Mouse (Mus musculus) embryo, embryonic 11.5 days (tissue): Measurements from ENCODE around the gene Zfp316.

ENCODE experiments used
- DNase-seq: peaks from one replicate; pipeline ENCODE4 v3.0.0-alpha.2; 2012; ENCODE audit warnings: low read depth, low spot score

Gene Zfp316

GRCm38 (mm10) chr5:143279247-143279646 is 9.4 kb upstream of the Zfp316 start:
- DNase-seq = no peak

DNA sequence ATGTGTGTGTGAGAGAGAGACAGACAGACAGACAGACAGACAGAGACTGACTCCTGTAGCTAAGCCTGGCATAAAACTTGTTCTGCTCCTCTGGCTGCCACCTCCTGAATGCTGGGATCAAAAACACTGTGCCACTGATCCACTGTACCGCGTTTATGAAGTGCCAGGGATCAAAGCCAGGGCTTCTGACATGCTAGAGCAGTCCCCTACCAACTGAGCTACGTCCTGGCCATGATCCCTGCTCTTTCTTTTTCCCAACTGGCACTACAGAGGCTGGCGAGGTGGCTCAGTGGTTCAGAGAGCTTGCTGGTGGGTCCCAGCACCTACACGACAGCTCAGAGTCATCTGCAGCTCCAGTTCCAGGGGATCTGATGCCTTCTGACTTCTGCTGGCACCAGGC is 5.9 kb upstream of the Zfp316 start:
- no peak for DNase-seq

- DNase-seq = no peak
Observed at GRCm38 (mm10) chr5:143272540-143273330, 2.9 kb upstream of the Zfp316 start.

GRCm38 (mm10) chr5:143272108-143272507 is 2.3 kb upstream of the Zfp316 start:
- DNase-seq = no peak

DNA sequence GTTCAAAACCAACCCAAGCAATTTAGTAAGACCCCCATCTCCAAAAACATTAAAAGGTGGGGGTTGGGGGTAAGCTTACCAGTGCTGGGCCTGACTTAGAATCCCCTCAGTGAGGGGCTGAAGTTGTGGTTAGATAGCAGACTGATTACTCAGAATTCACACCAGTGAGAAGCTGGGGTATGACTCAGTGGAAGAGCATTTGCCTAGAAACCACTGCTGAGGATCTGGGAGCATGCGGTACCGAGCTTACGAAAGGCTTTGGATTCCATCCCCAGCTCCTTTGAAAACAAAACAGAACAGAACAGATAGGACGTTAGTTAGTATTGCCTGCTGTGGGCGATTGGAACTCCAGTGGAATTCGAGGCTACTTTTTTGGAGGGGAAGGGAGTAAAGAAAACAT is 1.8 kb upstream of the Zfp316 start:
- no peak for DNase-seq

DNA sequence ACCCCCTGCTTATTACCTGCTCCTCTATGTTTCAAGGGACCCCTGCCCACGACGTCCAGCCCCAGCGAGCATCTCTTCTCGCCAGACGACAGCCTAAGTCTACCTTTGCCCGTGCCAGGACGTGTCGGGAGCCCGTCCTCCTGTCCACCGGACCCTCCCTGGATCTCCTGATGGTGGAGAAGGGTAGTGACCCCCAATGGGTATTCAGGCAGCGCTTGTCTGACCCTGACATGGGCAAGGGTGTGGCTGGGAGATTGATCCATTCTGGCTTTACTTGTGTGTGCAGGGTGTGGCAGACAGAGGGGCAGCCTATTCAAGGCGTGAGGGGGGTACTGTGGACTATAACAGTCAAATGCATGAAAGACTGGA is 313 bp upstream of the Zfp316 start:
- DNase-seq = no peak

DNA sequence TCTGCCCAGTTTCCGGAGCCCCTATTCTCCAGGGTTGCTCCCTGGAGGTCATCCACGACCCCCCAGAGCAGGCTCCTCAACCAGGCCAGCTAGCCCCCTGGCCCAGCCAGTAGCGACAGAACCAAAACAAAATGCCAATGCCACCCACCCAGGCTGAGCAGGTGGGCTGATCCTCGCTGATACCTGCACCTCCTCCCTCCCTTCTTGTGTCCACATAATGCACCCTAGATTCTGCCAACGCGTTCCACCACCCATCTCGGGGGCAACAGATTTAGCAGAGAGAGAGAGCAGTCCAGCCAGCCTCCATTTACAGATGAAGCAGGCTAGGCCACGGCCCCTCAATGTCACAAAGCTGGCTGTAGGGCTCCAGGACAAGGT is 848 bp downstream of the Zfp316 start:
- no peak for DNase-seq

GRCm38 (mm10) chr5:143266794-143267193 is 3.0 kb downstream of the Zfp316 start:
- DNase-seq = no peak

DNA sequence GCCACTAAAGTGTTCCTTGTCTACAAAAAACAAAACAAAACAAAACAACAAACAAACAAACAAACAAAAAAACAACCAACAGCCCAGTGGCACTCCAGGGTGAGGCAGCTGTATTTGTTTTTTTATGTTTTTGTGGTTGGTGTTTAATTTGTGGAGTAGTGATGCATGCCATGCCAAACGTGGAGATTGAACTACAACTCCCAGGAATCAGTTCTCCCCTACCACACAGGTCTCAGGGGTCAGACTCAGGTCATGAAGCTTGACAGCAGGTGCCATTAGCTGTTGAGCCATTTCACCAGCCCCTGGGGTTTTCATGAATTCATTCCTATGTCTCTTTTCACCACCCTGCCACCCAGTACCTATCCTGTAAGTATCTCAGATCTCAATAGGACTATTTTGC is 4.4 kb downstream of the Zfp316 start:
- no peak for DNase-seq

DNA sequence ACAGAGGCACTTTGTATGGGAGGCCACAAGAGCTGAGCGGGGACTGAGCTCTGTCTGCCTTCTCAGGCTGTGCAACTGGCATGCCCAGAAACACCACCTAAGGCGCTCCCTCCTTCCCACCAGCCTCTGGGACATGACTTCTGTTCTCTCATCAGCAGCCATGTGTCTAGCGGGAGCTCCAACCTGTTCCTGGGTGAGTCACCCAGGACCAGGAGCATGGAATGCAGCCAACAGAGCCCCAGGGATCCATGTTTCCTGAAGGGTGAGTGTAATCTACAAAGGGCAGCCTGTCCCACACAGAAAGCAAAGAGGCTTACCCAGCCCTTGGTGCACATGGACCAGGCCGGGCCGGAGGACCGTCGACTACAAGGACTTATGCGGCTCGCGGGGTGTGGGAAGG is 5.1 kb downstream of the Zfp316 start:
- DNase-seq = no peak

DNA sequence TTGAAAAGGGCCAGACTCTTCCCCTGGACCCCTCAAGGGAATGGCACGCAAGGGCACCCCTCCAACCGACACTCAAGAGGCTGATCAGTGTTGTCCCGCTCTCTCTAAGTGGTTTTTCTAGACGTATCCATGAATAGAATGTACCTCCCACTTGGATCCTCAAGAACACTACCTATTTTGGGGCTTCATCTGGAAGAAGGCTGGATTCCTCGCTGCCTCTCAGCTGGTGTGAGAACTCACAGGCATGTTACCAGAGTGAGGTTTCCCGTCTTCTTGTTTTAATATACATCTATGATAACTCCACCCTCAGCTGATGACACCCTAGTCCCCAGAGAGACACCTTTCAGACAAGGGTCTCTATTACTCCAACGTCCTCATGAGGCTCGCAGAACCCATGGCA is 8.2 kb downstream of the Zfp316 start:
- DNase-seq = no peak

DNA sequence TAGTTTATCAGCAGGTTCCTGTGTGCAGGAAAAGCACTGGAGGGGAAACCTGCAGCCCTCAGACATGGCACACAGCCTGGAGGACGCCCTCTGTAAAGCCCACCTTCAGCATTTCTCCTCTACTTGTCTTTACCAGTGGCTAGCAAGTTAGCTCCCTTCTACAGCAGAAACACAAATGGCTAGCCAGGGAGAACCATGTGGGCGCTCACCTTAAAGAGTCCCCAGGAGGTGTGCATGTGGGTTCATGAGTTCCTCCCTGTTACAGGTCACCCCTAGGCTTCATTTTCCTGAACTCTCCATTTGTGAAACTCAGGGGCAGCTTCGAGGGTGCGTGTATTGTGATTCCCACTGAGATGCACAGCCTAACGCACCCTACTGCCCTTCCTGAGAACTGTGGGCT is 14.0 kb downstream of the Zfp316 start:
- no peak for DNase-seq

DNA sequence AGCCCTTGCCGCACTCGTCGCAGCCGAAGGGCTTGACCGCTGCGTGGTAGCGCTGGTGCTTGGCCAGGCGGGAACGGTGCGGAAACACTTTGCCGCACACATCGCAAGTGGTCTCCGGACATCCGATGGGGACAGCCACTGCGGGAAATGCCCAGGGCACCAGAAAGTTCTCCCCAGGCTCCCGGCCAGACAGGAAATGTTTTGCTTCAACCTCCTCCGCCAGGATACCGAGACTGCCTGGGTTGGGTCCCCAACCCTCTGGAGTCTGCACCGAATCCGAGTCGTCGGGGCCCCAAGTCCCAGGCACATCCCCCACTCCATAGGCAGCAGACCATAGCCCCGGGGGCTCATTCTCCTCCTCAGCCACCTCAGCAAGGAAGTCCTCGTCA is 14.7 kb downstream of the Zfp316 start:
- no peak for DNase-seq

GRCm38 (mm10) chr5:143254487-143255130 is 15.2 kb downstream of the Zfp316 start:
- no peak for DNase-seq

DNA sequence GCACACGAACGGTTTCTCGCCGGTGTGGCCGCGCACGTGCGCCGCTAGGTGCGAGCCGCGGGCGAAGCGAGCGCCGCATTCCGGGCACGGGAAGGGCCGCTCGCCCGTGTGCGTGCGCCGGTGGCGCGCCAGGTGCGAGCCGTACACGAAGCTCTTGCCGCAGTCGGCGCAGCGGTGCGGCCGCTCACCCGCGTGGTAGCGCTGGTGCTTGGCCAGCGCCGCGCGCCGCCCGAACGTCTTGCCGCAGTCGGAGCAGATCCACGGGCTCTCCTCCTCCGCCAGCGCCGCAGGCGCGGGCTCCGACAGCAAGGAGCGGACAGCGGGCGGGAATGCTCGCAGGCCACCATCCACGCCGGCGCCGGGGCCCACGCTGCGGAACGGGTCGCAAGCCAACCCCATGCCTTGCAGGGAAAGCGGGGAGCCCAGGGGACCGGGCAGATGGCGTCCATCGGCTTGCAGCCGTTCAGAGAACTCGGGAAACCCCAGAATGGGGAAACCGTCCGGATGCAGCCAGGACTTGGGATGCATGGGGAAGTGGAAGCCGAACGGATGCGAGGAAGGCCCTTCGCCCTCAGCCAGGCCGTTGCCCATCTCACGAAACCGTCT is 15.8 kb downstream of the Zfp316 start:
- DNase-seq = no peak

DNA sequence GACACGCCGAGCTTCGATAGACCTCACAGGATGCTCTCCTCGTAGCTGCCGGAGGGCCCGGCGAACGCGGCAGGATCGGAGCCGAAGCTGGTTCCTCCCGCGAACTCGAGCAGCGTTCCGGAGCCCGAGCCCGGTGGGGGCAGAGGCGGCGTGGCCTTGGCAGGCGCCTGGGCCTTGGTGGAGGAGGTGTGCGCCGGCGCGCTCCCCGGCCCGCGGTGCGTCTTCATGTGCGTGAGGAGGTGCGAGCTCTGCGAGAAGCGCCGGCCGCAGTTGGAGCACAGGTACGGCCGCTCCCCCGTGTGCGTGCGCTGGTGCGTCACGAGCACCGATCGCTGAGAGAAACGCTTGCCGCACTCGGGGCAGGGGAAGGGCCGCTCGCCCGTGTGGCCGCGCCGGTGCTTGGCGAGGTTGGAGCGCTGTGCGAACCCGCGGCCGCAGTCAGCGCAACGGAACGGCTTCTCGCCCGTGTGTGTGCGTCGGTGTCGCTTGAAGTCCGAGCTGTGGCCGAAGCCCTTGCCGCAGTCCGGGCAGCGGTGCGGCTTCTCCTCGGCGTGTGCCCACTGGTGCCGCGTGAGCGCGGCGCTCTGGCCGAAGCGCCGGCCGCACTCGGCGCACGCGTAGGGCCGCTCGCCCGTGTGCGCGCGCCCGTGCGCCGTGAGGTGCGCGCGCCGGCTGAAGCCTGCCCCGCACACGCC is 16.5 kb downstream of the Zfp316 start:
- no peak for DNase-seq

DNA sequence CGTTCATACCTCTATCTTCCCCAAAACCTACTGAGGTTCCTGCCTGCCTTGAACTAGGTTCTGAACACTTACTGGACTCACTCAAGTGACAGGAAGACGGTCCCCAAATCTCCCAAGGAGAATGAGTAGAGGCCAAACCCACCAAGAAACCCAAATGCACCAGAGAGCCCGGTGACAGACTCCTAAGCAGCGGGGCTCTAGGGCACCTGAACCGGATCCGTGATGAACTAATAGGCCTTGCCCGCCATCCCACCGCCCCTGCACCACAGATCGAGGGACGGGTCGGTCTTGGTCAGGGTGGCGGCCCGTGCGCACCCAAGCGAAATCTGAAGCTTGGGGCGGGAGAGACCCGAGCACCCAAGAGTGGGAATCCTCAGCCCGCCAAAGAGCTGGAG is 17.0 kb downstream of the Zfp316 start:
- no peak for DNase-seq

- no peak for DNase-seq
Observed at GRCm38 (mm10) chr5:143252039-143252438, 17.8 kb downstream of the Zfp316 start.

DNA sequence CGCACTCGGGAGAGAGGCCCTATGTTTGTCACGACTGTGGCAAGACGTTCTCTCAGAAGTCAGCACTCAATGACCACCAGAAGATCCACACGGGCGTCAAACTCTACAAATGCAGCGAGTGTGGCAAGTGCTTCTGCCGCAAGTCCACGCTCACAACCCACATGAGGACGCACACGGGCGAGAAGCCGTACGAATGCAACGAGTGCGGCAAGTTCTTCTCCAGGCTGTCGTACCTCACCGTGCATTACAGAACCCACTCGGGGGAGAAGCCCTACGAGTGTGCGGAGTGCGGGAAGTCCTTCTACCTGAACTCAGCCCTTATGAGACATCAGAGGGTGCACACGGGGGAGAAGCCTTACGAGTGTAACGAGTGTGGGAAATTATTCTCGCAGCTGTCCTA is 24.9 kb downstream of the Zfp316 start:
- DNase-seq = no peak

GRCm38 (mm10) chr5:143236036-143236435 is 33.8 kb downstream of the Zfp316 start:
- no peak for DNase-seq

DNA sequence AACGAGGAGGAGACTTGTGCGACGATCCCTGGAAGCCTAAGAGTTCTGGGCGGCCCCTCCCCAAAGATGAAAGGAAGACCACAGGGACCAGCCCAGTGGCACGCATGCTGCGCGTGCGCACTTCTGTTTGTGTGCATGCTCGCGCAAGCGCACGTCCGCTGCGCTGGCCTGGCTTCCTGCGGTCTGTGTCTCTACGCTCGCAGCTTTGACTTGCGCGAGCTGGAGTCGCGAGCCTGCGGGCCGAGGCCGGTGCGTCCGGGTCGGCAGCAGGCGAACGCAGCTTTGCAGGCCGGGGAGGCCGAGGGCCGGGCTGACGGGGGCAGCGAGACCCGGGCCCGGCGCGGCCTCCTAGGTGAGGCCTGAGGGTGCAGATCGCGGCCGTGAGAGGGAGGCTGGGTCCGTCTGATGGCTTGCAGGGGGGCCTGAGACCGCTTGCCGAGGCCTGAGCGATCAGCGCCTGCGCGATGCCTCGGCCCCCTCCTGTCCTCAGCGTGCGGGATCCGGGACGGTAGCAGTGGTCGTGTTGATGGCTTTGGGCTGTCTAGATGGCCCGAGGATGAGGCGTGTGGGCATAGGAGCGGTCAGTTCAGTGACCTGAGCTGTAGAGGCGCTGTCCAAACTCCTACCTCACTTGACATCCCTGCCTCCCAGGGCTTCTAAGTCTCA is 34.7 kb downstream of the Zfp316 start, which contains the start of gene Zfp12:
Gene Zfp12, plus strand, starts transcription at position 136 of the 666 bp plus-strand sequence.
- peak; percentile 98 for DNase-seq

GRCm38 (mm10) chr5:143226790-143227189 is 43.0 kb downstream of the Zfp316 start, which contains the start of gene Spdye4a:
Spdye4a (minus strand) TSS chr5:143226890.
- no peak for DNase-seq
